Mouse (Mus musculus) T-helper 2 cell (primary cell): ENCODE measurements around the gene Zscan12.

Source experiments
- in situ Hi-C: fragments of 300-600 bp; cut with MboI, MseI; formaldehyde crosslinking; loops from one replicate; pipeline ENCODE4 v1.15.1; 2025; ENCODE audit warnings: high pct_unique_total_duplicates

Gene Zscan12

GRCm38 (mm10) chr13:21401636-21402286, 39.1 kb downstream of the Zscan12 start:
- in situ Hi-C loops, result loop anchor here (5.0 kb wide), 1 partner anchor 41 kb away; the partner anchor contains the start of gene Pgbd1

- in situ Hi-C loops, result loop anchor here (5.0 kb wide), 1 partner anchor 40 kb away; the partner anchor contains the start of gene Pgbd1
These were observed 39.7 kb downstream of the Zscan12 start, which contains the start of gene Zkscan3 for GRCm38 (mm10) chr13:21402287-21402846. Gene Zkscan3, minus strand, starts transcription at chr13:21402755.

- in situ Hi-C loops, result loop anchor here (5.0 kb wide), 1 partner anchor 39 kb away; the partner anchor contains the start of gene Pgbd1
These were observed 40.2 kb downstream of the Zscan12 start for GRCm38 (mm10) chr13:21402848-21403247.

- in situ Hi-C loops, result no loop called here
These were observed 44.7 kb downstream of the Zscan12 start for GRCm38 (mm10) chr13:21407341-21407740.

GRCm38 (mm10) chr13:21407969-21408804, 45.6 kb downstream of the Zscan12 start:
- in situ Hi-C loops, result no loop called here

GRCm38 (mm10) chr13:21408805-21409459, 46.3 kb downstream of the Zscan12 start:
- in situ Hi-C loops, result no loop called here

GRCm38 (mm10) chr13:21414231-21415212, 51.9 kb downstream of the Zscan12 start:
- in situ Hi-C loops, result no loop called here

GRCm38 (mm10) chr13:21415266-21415665, 52.6 kb downstream of the Zscan12 start:
- in situ Hi-C loops, result no loop called here

- in situ Hi-C loops, result no loop called here
These were observed 53.1 kb downstream of the Zscan12 start for GRCm38 (mm10) chr13:21415750-21416149.

GRCm38 (mm10) chr13:21417298-21418010, 54.8 kb downstream of the Zscan12 start:
- in situ Hi-C loops, result no loop called here

- in situ Hi-C loops, result no loop called here
These were observed 56.2 kb downstream of the Zscan12 start for GRCm38 (mm10) chr13:21418865-21419264.
